Mouse (Mus musculus) right cerebral cortex, postnatal 14 days (tissue): ENCODE data around the gene Dmrt3.

ENCODE experiments used
- DNase-seq: peaks from one replicate; pipeline ENCODE4 v3.0.0; 2022

The Dmrt3 gene

GRCm38 (mm10) chr19:25610015-25610410 is at the start of gene Dmrt3:
Dmrt3 (plus strand) TSS chr19:25610301.
- DNase-seq: no peak

GRCm38 (mm10) chr19:25564430-25564829 is 45.7 kb upstream of the Dmrt3 start:
- no peak for DNase-seq

- no peak for DNase-seq
These were observed 40.3 kb upstream of the Dmrt3 start for GRCm38 (mm10) chr19:25569778-25570177.

- no peak for DNase-seq
These were observed 35.7 kb upstream of the Dmrt3 start for GRCm38 (mm10) chr19:25574431-25574830.

GRCm38 (mm10) chr19:25574981-25575814 is 34.9 kb upstream of the Dmrt3 start:
- no peak for DNase-seq

- no peak for DNase-seq
These were observed 31.7 kb upstream of the Dmrt3 start for GRCm38 (mm10) chr19:25578358-25578757.

- DNase-seq: no peak
These were observed 30.7 kb upstream of the Dmrt3 start for GRCm38 (mm10) chr19:25579440-25579839.

GRCm38 (mm10) chr19:25597717-25598232 is 12.3 kb upstream of the Dmrt3 start:
- DNase-seq: no peak

- DNase-seq: no peak
These were observed 11.5 kb upstream of the Dmrt3 start for GRCm38 (mm10) chr19:25598626-25599025.

GRCm38 (mm10) chr19:25601966-25602365 is 8.1 kb upstream of the Dmrt3 start:
- DNase-seq: no peak

GRCm38 (mm10) chr19:25607461-25608205 is 2.5 kb upstream of the Dmrt3 start:
- DNase-seq: no peak

- no peak for DNase-seq
These were observed 1.9 kb upstream of the Dmrt3 start for GRCm38 (mm10) chr19:25608206-25608580.

- DNase-seq: no peak
These were observed 895 bp upstream of the Dmrt3 start for GRCm38 (mm10) chr19:25608961-25609850.

- no peak for DNase-seq
These were observed 460 bp downstream of the Dmrt3 start for GRCm38 (mm10) chr19:25610411-25611111.

GRCm38 (mm10) chr19:25611116-25611515 is 1.0 kb downstream of the Dmrt3 start:
- no peak for DNase-seq

GRCm38 (mm10) chr19:25611876-25612805 is 2.0 kb downstream of the Dmrt3 start:
- DNase-seq: no peak

GRCm38 (mm10) chr19:25612806-25613295 is 2.8 kb downstream of the Dmrt3 start:
- no peak for DNase-seq

- no peak for DNase-seq
These were observed 3.6 kb downstream of the Dmrt3 start for GRCm38 (mm10) chr19:25613476-25614300.

GRCm38 (mm10) chr19:25615889-25616288 is 5.8 kb downstream of the Dmrt3 start:
- DNase-seq: no peak
